Mouse (Mus musculus) erythroblast, embryonic 14.5 days (primary cell): ENCODE results near the gene Resp18. TPM values are rescaled to one million over a fixed set of nuclear protein-coding genes. Genes with fewer than 3 reads are reported as not detected.
A peak's percentile ranks its signal among the peaks of the same experiment; 100 is the strongest.

Source experiments
- H3K27me3 ChIP-seq: 2 replicates; pipeline ENCODE4 v1.6.1; 2012; ENCODE audit warnings: inconsistent platforms; ENCODE audit not compliant: control insufficient read depth
- H3K36me3 ChIP-seq: 2 replicates; pipeline ENCODE4 v1.6.1; 2012; ENCODE audit warnings: mild to moderate bottlenecking, inconsistent platforms; ENCODE audit not compliant: control insufficient read depth
- H3K4me1 ChIP-seq: 2 replicates; pipeline ENCODE4 v1.6.1; 2012; ENCODE audit warnings: inconsistent platforms; ENCODE audit not compliant: control insufficient read depth
- H3K4me3 ChIP-seq: replicated peaks from 2 replicates; pipeline ENCODE3; 2012; ENCODE audit warnings: moderate library complexity, mild to moderate bottlenecking, inconsistent platforms
- H3K9me3 ChIP-seq: 2 replicates; pipeline ENCODE4 v1.6.1; 2012; ENCODE audit warnings: low read length, inconsistent platforms, mixed read lengths; ENCODE audit not compliant: control insufficient read depth
- GATA1 ChIP-seq: IDR thresholded peaks from 2 replicates; pipeline ENCODE4 v1.6.1; 2012; ENCODE audit warnings: low read length, inconsistent platforms, mixed read lengths
- TAL1 ChIP-seq: IDR thresholded peaks from 3 replicates; pipeline ENCODE4 v1.6.1; 2012; ENCODE audit warnings: low read length, inconsistent platforms, mixed read lengths
- polyA plus RNA-seq: library from polyadenylated mRNA; stranded (reverse); fragments of >175 nt; gene quantifications from 2 replicates; pipeline ENCODE4 v1.2.3, GENCODE M21; 2012

The Resp18 gene
- polyA plus RNA-seq, 1 experiment = not detected

- no peak overlapping the region for H3K4me3 ChIP-seq
- H3K27me3 ChIP-seq = no peaks in the 10 kb centered on the region
- TF ChIP-seq TAL1 (no peak), GATA1 (no peak)
- peaks cover 38% of the 10 kb centered on the region for H3K4me1 ChIP-seq
- H3K9me3 ChIP-seq = no peaks in the 10 kb centered on the region
- no peaks in the 10 kb centered on the region for H3K36me3 ChIP-seq
These were observed 23.6 kb downstream of the Resp18 start for GRCm38 (mm10) chr1:75254625-75255013.

GRCm38 (mm10) chr1:75253849-75254624, 24.2 kb downstream of the Resp18 start:
- Histone ChIP-seq H3K36me3 (no peaks in the 10 kb centered on the region), H3K27me3 (no peaks in the 10 kb centered on the region), H3K4me1 (peaks cover 44% of the 10 kb centered on the region), H3K9me3 (no peaks in the 10 kb centered on the region), H3K4me3 (no peak overlapping the region)
- TF ChIP-seq GATA1 (no peak), TAL1 (no peak)

GRCm38 (mm10) chr1:75253029-75253428, 25.2 kb downstream of the Resp18 start:
- TF ChIP-seq TAL1 (no peak), GATA1 (no peak)
- no peaks in the 10 kb centered on the region for H3K27me3 ChIP-seq
- H3K36me3 ChIP-seq = no peaks in the 10 kb centered on the region
- H3K4me1 ChIP-seq = peaks cover 51% of the 10 kb centered on the region
- H3K9me3 ChIP-seq = no peaks in the 10 kb centered on the region
- no peak overlapping the region for H3K4me3 ChIP-seq

GRCm38 (mm10) chr1:75252308-75252707, 25.9 kb downstream of the Resp18 start:
- TF ChIP-seq GATA1 = no peak
- no peak for TF ChIP-seq TAL1
- Histone ChIP-seq H3K4me1 (peaks cover 58% of the 10 kb centered on the region), H3K9me3 (no peaks in the 10 kb centered on the region)

GRCm38 (mm10) chr1:75251112-75251970, 26.9 kb downstream of the Resp18 start:
- peaks cover 10% of the 10 kb centered on the region for H3K36me3 ChIP-seq
- no peaks in the 10 kb centered on the region for H3K27me3 ChIP-seq
- H3K4me1 ChIP-seq = peaks cover 62% of the 10 kb centered on the region
- H3K9me3 ChIP-seq = no peaks in the 10 kb centered on the region
- H3K4me3 ChIP-seq = peak overlapping the region; percentile 51
- no peak for TF ChIP-seq TAL1
- TF ChIP-seq GATA1 = no peak

More at GRCm38 (mm10) chr1:75252308-75252707, 25.9 kb downstream of the Resp18 start:
- H3K27me3 ChIP-seq = no peaks in the 10 kb centered on the region
- no peak overlapping the region for H3K4me3 ChIP-seq
- peaks cover under 1% of the 10 kb centered on the region; the same call in 1 of the 2 replicates for H3K36me3 ChIP-seq

- H3K4me1 ChIP-seq = peaks cover 65% of the 10 kb centered on the region
- H3K36me3 ChIP-seq = peaks cover 19% of the 10 kb centered on the region
- no peaks in the 10 kb centered on the region for H3K27me3 ChIP-seq
- H3K4me3 ChIP-seq = no peak overlapping the region
- no peaks in the 10 kb centered on the region for H3K9me3 ChIP-seq
- TF ChIP-seq GATA1 (no peak), TAL1 (no peak)
These were observed 27.7 kb downstream of the Resp18 start for GRCm38 (mm10) chr1:75250498-75250897.

GRCm38 (mm10) chr1:75248041-75248772, 30.0 kb downstream of the Resp18 start:
- no peaks in the 10 kb centered on the region for H3K27me3 ChIP-seq
- peaks cover 77% of the 10 kb centered on the region for H3K4me1 ChIP-seq
- H3K9me3 ChIP-seq = no peaks in the 10 kb centered on the region
- H3K36me3 ChIP-seq = peaks cover 42% of the 10 kb centered on the region
- H3K4me3 ChIP-seq = no peak overlapping the region
- TF ChIP-seq TAL1 (no peak), GATA1 (no peak)

GRCm38 (mm10) chr1:75247071-75247930, 30.9 kb downstream of the Resp18 start:
- H3K27me3 ChIP-seq = no peaks in the 10 kb centered on the region
- no peaks in the 10 kb centered on the region for H3K9me3 ChIP-seq
- TF ChIP-seq GATA1 = no peak
- no peak for TF ChIP-seq TAL1
- H3K4me1 ChIP-seq = peaks cover 70% of the 10 kb centered on the region
- H3K36me3 ChIP-seq = peaks cover 51% of the 10 kb centered on the region
- H3K4me3 ChIP-seq = no peak overlapping the region
